Mouse (Mus musculus): ENCODE data around the gene Cacna1e.

The Cacna1e gene

GRCm38 (mm10) chr1:154839272-154839671 lies 45.0 kb downstream of the Cacna1e start:
- DNase-seq (ENCODE audit: low spot score in 2 of 2): no peak

- DNase-seq (ENCODE audit: low spot score in 2 of 2): no peak
Observed at GRCm38 (mm10) chr1:154836473-154836872, 47.8 kb downstream of the Cacna1e start.

- DNase-seq (ENCODE audit: low spot score in 2 of 2): no peak
Observed at GRCm38 (mm10) chr1:154832168-154832539, 52.1 kb downstream of the Cacna1e start.

GRCm38 (mm10) chr1:154831269-154832167 lies 52.8 kb downstream of the Cacna1e start:
- no peak for DNase-seq (ENCODE audit: low spot score in 2 of 2)

GRCm38 (mm10) chr1:154830051-154830450 lies 54.2 kb downstream of the Cacna1e start:
- DNase-seq (ENCODE audit: low spot score in 2 of 2): no peak

GRCm38 (mm10) chr1:154823098-154823497 lies 61.2 kb downstream of the Cacna1e start:
- no peak for DNase-seq (ENCODE audit: low spot score in 2 of 2)

- DNase-seq (ENCODE audit: low spot score in 2 of 2): no peak
Observed at GRCm38 (mm10) chr1:154820422-154820821, 63.9 kb downstream of the Cacna1e start.

GRCm38 (mm10) chr1:154819960-154820359 lies 64.3 kb downstream of the Cacna1e start:
- no peak for DNase-seq (ENCODE audit: low spot score in 2 of 2)

GRCm38 (mm10) chr1:154818742-154819141 lies 65.6 kb downstream of the Cacna1e start:
- DNase-seq (ENCODE audit: low spot score in 2 of 2): no peak

- no peak for DNase-seq (ENCODE audit: low spot score in 2 of 2)
Observed at GRCm38 (mm10) chr1:154816836-154817235, 67.5 kb downstream of the Cacna1e start.

- DNase-seq (ENCODE audit: low spot score in 2 of 2): no peak
Observed at GRCm38 (mm10) chr1:154816267-154816666, 68.0 kb downstream of the Cacna1e start.

GRCm38 (mm10) chr1:154805742-154806141 lies 78.6 kb downstream of the Cacna1e start:
- no peak for DNase-seq (ENCODE audit: low spot score in 2 of 2)

GRCm38 (mm10) chr1:154805038-154805437 lies 79.3 kb downstream of the Cacna1e start:
- no peak for DNase-seq (ENCODE audit: low spot score in 2 of 2)

GRCm38 (mm10) chr1:154802301-154802904 lies 81.9 kb downstream of the Cacna1e start:
- DNase-seq (ENCODE audit: low spot score in 2 of 2): no peak

- DNase-seq (ENCODE audit: low spot score in 2 of 2): no peak
Observed at GRCm38 (mm10) chr1:154799257-154799656, 85.0 kb downstream of the Cacna1e start.

- no peak for DNase-seq (ENCODE audit: low spot score in 2 of 2)
Observed at GRCm38 (mm10) chr1:154798771-154799170, 85.5 kb downstream of the Cacna1e start.

- DNase-seq (ENCODE audit: low spot score in 2 of 2): no peak
Observed at GRCm38 (mm10) chr1:154796685-154797084, 87.6 kb downstream of the Cacna1e start.

- DNase-seq (ENCODE audit: low spot score in 2 of 2): no peak
Observed at GRCm38 (mm10) chr1:154794518-154794951, 89.8 kb downstream of the Cacna1e start.

GRCm38 (mm10) chr1:154791544-154792174 lies 92.6 kb downstream of the Cacna1e start:
- DNase-seq (ENCODE audit: low spot score in 2 of 2): peak in 1 of 2 experiments; percentile 31

- DNase-seq (ENCODE audit: low spot score in 2 of 2): peak in 1 of 2 experiments; percentile 26
Observed at GRCm38 (mm10) chr1:154788491-154788890, 95.8 kb downstream of the Cacna1e start.

GRCm38 (mm10) chr1:154788069-154788468 lies 96.2 kb downstream of the Cacna1e start:
- peak; percentile 78 to 80 for DNase-seq (ENCODE audit: low spot score in 2 of 2)

- DNase-seq (ENCODE audit: low spot score in 2 of 2): no peak
Observed at GRCm38 (mm10) chr1:154787418-154787817, 96.9 kb downstream of the Cacna1e start.
